Mouse (Mus musculus) layer of hippocampus, postnatal 14 days (tissue): ENCODE data around the gene Ppp2r1a. TPM values are rescaled to one million over a fixed set of nuclear protein-coding genes. Genes with fewer than 3 reads are reported as not detected.

Source experiments
- DNase-seq, 2 experiments: peaks; one replicate each; pipeline ENCODE4 v3.0.0; 2021 to 2022; ENCODE audit warnings: low spot score in 2 of 2, mixed read lengths in 1 of 2
- long read RNA-seq, 2 experiments: library from polyadenylated mRNA; stranded (forward); transcript quantifications; one replicate each; pipeline ENCODE4 v2.0.0; 2021
- total RNA-seq, 2 experiments: library from RNA; stranded (reverse); gene quantifications; 2 replicates each; pipeline ENCODE4 v1.2.3; 2021

The Ppp2r1a gene
- total RNA-seq: 100 to 1,000 TPM; 793 to 804 TPM
- long read RNA-seq, experiment 1, transcript Ppp2r1a-201 (15 exons, 2,410 nt): major isoform, 670 of 1,137 reads
- long read RNA-seq, experiment 1, partial matches to known transcripts: 446 of 1,137 reads
- long read RNA-seq, experiment 1, other reads (novel, unspliced or antisense): 21 of 1,137 reads
- long read RNA-seq, experiment 2, transcript Ppp2r1a-201 (15 exons, 2,410 nt): major isoform, 805 of 1,329 reads
- long read RNA-seq, experiment 2, partial matches to known transcripts: 509 of 1,329 reads
- long read RNA-seq, experiment 2, other reads (novel, unspliced or antisense): 15 of 1,329 reads

DNA sequence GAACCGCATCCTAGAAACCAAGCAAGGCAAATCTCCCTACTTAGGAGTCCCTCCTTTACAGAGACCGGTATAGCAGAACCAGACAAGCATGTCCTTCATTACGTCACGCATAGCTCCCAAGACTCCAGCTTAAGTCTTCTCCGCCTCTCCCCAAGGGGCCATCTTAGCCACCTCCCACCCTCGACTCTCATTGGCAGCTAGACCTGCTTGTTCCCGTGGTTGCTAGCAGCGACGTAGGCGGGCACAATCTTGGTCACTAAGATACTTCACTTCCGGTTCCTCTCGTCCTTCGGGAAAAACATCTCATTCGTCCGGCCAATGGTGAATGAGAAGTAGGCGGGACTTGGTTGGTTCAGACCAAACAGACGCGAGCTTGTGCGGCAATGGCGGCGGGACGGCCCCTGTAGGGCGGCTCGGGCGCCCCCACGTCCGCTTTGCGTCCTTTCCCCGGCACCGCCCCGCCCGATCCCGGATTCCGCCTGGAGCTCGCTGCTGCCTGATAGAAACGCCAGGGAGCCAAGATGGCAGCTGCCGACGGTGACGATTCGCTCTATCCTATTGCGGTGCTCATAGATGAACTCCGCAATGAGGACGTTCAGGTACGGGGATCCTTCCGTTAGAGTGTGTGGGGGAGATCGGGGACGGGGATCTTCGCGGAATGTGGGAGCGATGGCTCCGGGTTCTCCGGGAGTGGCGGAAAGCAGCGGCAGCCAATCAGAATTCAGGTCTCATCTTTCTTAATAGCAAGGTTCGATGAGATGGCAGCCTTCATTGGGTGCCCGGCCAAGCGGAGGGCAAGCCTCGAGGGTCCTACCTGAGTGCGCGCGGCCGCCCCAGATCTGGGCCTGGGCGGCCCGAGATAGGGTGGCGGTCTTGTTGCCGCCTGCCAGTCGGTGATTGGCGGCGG lies at the start of gene Ppp2r1a:
TSS of gene Ppp2r1a (plus strand) at position 327 of the 907 bp plus-strand sequence.
- peak; percentile 99 to 100 for DNase-seq

DNA sequence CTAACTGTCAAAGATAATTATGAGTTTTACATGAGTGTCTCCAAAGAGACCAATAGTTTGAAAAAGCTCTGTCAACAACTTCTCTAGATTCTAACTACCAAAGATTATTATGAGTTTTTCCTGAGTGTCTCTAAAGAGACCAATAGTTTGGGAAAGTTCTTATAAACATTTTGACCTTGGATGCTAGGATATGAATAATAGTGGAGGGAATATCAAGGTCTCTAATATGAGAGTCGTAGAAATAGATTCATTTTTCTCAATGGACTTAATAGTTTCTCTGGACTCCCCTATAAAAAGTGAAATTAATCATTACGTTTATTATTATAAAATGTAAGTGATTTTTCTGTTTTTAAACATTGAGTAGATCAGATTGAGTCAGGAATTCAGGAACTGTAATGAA lies 40.1 kb upstream of the Ppp2r1a start, which contains the start of gene Vmn1r231:
TSS of gene Vmn1r231 (minus strand) at position 101 of the 400 bp plus-strand sequence.
- no peak for DNase-seq

DNA sequence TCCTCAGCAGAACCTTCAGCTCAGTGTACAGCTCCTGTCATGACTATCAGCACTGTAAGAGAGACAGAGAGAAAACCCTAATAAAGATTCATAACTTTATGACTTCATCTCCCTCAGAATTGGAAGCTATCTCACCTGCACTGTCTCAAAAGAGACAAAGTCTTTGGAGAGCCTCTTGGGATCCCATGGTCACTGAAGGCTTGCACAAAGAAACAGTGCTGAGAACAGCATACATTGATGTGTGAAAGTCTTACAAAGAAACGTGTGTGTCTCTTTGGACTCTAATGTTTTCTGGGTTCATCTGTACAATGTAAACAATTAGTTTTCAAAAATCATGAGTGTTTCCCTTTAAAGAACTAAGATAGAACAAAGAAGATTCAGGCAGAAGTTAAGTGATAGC lies 25.5 kb upstream of the Ppp2r1a start, which contains the start of gene Vmn1r232:
TSS of gene Vmn1r232 (minus strand) at position 101 of the 400 bp plus-strand sequence.
- no peak for DNase-seq

DNA sequence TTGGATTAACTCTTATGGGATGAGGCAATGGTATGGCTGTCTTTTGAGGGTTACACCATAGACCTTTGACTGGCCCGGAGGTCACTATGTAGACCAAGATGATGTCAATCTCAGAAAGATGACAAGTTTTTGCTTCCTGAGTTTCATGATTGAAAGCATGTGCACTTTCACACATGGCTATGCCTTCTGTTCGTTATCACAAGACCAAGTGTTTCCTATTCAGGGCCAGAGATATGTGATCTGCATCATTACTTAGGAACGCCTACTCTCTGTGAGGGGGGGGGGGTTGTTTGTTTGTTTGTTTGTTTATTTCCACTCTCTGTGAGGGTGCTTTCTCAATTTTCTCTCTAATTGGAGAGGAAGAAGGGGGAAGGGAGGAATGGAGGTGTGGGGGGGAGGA lies 885 bp upstream of the Ppp2r1a start:
- DNase-seq: peak in 1 of 2 experiments; percentile 26

DNA sequence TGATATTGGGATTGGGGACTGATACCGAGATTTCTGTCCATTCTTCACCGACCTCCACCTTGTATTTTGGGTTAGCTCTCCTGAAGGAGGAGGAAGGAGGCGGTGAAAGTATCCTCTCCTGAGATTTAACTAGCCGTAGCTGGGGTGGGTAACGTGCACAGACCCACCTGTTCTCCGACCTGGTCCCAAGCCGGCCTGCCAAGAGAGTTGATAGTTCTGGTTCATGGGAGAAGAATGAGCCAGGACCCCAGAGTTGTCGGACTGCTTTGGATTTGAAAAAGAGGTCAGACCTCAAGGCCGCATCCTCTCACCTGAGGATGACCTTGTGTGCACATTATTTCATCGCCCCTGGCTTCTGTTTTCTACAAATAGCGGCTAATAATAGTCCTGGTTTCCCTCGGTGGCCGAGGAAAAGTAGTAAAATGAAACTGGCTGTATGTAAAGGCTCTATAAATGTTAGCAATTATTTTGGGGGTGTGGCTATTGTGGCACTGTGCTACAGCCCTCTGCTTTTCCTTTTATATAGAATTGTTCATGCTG lies 985 bp downstream of the Ppp2r1a start:
- peak in 1 of 2 experiments; percentile 12 for DNase-seq

DNA sequence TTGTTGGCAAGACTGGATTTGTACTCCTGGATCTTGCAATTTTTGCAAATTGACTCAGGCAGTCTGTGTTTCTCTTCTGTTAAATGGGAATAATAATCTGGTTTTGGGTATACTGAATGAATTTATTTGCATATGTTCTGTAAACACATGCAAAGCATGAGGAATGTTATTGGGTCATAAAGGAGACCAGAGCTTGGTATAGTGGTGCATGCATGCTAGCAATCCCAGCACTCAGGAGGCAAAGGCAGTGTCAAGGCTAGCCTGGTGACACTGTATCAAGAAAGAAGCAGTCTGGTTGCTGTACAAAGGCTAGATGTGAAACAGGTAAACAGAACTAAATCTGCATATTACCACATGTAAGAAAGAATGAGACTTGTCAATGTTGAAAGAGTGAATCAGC lies 1.5 kb downstream of the Ppp2r1a start:
- DNase-seq: no peak

DNA sequence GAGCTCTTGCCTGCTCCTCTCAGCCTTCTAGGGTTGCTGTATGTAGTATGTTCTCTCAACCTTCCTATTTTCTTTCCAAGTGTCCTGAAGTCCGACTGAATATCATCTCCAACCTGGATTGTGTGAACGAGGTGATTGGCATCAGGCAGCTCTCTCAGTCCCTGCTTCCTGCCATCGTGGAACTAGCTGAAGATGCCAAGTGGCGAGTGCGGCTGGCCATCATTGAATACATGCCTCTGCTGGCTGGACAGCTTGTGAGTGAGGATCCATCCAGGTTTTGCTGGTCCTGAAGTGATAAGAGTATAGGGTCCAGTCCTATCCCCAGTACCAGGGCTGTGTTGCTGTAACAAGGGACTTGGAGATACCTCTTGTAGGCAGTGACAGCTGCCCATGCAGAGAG lies 15.3 kb downstream of the Ppp2r1a start:
- DNase-seq: no peak

DNA sequence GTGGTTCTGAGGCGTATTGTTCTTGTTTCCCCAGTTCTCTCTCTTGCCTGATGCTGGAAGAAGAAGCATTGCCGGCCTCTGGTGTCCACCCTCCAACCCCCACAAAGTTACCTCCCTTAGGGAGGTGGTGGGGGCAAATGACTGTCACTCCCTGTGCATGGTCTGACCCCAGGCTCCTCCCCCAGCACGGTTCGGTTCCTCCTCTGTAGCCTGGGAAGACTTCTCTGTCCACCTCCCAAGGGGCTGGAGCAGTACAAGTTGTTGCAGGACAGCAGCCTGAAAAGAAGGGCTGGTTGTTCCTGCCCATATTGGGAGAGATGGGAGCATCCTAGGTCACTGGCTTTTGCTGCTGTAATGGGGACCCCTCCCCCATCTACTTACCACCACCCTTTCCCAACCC lies 20.3 kb downstream of the Ppp2r1a start:
- DNase-seq: no peak

DNA sequence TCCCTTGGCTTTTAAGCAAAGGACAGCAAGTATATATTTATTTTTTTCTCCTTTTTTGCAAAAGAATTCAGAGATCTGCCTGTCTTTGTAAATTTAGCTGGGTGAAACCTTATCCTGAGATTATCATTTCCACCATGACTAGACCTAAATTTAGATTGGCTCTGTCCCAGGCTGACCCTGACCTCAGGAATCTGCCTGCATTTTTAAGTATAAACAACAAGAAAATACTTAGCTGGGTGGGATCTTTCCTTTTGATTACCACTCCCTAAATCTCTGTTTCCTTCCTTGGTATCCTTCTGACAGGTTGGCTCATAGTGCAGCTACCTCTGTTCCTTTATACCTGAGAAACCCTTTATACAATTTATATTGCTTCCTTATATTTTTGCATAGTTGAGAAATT lies 21.6 kb downstream of the Ppp2r1a start:
- no peak for DNase-seq

DNA sequence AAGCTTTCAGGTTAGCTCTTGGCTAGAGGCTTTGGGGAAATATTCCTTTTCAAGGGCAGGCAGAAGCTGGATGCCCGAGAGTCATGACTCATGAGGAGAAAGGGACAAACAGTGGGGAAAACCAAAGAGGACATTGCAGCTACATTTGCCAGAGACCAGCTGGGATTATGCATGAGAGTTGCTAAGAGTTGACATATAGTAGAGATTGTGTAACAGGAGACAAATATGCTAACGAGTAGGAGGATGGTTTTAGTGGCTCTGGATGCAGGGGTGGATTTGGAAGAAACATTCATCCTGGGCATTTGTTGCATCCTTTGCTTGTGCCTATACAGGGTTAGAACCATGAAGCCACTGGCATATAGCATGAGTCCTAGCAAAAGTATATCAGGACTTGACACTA lies 48.6 kb downstream of the Ppp2r1a start:
- DNase-seq: no peak

DNA sequence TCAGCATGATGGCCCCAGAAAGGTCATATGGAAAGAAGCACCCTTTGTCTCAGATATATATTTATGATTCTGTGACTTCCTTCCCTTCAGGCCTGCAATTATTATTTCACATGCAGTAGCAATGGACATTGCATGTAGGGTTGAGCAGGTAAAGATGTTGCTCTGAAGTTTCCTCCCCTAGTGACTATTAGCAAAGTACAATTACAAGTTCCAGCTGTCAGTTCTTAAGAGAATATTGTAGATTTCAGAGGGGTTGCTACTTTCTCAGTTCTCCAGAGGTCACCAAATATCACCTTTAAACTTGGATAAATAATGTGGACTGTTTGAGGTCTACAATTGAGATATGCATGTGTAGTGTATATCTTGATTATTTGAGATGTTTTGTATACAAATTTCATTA lies 51.3 kb downstream of the Ppp2r1a start, which contains the start of gene Vmn1r233:
TSS of gene Vmn1r233 (minus strand) at position 101 of the 400 bp plus-strand sequence.
- no peak for DNase-seq

DNA sequence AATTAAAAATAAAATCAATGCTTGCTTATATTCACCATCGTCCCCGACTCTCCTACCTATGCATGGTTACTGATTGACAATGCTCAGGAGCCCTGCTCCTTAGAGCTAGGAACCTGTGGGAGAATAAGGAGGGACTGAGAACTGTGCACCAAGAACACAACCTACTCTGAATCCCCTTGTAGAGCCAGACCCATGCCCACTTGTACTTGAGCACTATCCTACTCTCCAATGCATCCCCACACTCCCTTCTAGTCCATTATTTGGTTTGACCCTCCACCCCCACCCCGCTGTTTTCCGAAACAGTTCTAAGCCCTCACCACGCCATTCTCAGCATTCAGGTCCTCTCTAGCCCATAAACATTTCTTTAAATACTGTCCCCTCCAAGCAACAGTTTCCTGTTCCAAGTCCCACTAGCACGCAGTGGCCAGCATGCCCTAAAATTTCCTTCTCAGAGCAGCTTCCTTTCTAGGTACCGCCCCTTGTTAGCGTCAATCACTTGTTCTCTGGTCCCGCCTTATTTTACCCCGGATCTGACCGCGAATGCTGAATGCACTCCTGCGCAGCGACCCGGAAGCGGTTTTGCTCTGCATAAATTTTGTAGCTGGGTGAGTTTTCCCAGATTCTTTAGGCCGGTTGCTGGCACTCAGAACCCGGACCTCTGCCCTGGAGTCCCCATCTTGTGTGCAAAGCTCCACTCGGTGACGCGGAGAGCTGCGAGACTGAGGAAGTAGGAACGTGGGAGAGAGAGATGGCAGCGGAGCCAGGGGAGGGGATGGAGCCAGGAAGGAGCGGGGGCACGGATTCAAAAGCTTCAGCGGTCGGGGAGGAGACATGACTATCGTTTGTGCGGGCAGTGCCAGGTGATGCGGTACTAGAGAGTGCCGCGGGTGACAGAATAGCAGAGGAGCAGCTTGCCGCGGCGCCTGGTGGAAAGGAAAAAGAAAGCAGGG lies 63.5 kb downstream of the Ppp2r1a start, which contains the start of gene Zfp160:
TSS of gene Zfp160 (plus strand) at position 522 of the 950 bp plus-strand sequence.
- DNase-seq: peak; percentile 85 to 94

DNA sequence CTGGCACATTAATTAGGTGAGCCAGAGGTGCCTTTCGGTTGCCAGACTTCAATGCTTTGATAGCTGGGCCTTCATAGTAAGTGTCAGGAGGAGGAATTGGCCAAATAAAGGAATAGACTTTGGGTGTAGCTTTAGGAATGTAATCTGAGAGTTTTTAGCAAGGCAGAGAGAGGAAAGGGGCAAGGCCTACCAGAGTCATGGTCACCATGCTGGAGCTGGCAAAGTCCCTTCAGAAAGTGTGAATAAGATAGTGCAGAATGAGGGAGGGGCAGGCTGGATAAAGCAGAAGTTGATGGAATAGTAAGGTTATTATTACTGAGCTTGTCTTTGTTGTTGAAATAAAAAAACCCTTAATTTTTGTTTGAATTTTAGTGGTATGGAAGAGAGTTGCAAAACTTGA lies 64.6 kb downstream of the Ppp2r1a start:
- no peak for DNase-seq

Other genes with a start within 250 kb of the Ppp2r1a start
- not detected for gene Vmn1r227, start 215.5 kb upstream of the Ppp2r1a start, total RNA-seq
- not detected for gene Vmn1r228, start 159.2 kb upstream of the Ppp2r1a start, total RNA-seq
- under 1 TPM; 0.07 to 0.17 TPM for gene Vmn1r229, start 133.8 kb upstream of the Ppp2r1a start, total RNA-seq
- not detected for gene Vmn1r230, start 104.9 kb upstream of the Ppp2r1a start, total RNA-seq
- not detected for gene Vmn1r231, start 40.2 kb upstream of the Ppp2r1a start, total RNA-seq
- not detected for gene Vmn1r232, start 25.6 kb upstream of the Ppp2r1a start, total RNA-seq
- not detected for gene Vmn1r233, start 51.2 kb downstream of the Ppp2r1a start, total RNA-seq
- gene Zfp160, start 63.6 kb downstream of the Ppp2r1a start, total RNA-seq: 10 to 100 TPM; 22.7 to 23.9 TPM